Mouse (Mus musculus) forebrain, embryonic 10.5 days (tissue): ENCODE measurements around the gene F12. TPM values are rescaled to one million over a fixed set of nuclear protein-coding genes. Genes with fewer than 3 reads are reported as not detected.

Experiments used
- DNase-seq: peaks from one replicate; pipeline ENCODE4 v3.0.0-alpha.2; 2017; ENCODE audit warnings: low spot score; ENCODE audit errors: extremely low spot score
- H3K27ac ChIP-seq: fragments of 300-500 bp; sonication (generic); 2 replicates; pipeline ENCODE4 v1.5.1; 2016; ENCODE audit warnings: mild to moderate bottlenecking
- H3K27me3 ChIP-seq: fragments of 300-500 bp; sonication (generic); 2 replicates; pipeline ENCODE4 v1.6.1; 2016; ENCODE audit warnings: mild to moderate bottlenecking; ENCODE audit not compliant: poor library complexity, severe bottlenecking
- H3K36me3 ChIP-seq: fragments of 300-500 bp; sonication (generic); replicated peaks from 2 replicates; pipeline ENCODE4 v1.6.1; 2016; ENCODE audit warnings: mild to moderate bottlenecking, moderate library complexity
- H3K4me1 ChIP-seq: fragments of 300-500 bp; sonication (generic); 2 replicates; pipeline ENCODE4 v1.6.1; 2016
- H3K4me3 ChIP-seq: fragments of 300-500 bp; sonication (generic); 2 replicates; pipeline ENCODE4 v1.5.1; 2016; ENCODE audit warnings: mild to moderate bottlenecking, moderate library complexity
- H3K9me3 ChIP-seq: fragments of 300-500 bp; sonication (generic); 2 replicates; pipeline ENCODE4 v1.6.1; 2016; ENCODE audit warnings: mild to moderate bottlenecking, moderate library complexity
- WGBS: fragments of 180-500 bp; shearing (Covaris S2); methylation state at CpG from one replicate; pipeline ENCODE4 v1.1.7; 2016; 5-methylcytosine and 5-hydroxymethylcytosine counted together
- polyA plus RNA-seq: library from polyadenylated mRNA; unstranded; fragments of >200 nt; fragmentation: Nextera tagmentation; extraction: Ambion mirVana; gene quantifications from 2 replicates; pipeline ENCODE4 v1.2.1, GENCODE M21; 2016

F12 gene
- not detected in 2 replicates for polyA plus RNA-seq

GRCm38 (mm10) chr13:55426613-55427012 is at the start of gene F12:
Gene F12 (minus strand): TSS chr13:55426793.
- no peak for DNase-seq
- H3K9me3 ChIP-seq: no peaks in the 10 kb centered on the region
- WGBS: 93% methylated on average over 10 of the region's 10 CpGs
- no peak within 1 kb of the TSS for H3K4me3 ChIP-seq
- H3K4me1 ChIP-seq: peaks cover 4% of the 10 kb centered on the region
- no peak within 1 kb of the TSS for H3K27ac ChIP-seq
- no peaks in the 10 kb centered on the region for H3K36me3 ChIP-seq
- H3K27me3 ChIP-seq: peaks cover 12% of the 10 kb centered on the region

DNA sequence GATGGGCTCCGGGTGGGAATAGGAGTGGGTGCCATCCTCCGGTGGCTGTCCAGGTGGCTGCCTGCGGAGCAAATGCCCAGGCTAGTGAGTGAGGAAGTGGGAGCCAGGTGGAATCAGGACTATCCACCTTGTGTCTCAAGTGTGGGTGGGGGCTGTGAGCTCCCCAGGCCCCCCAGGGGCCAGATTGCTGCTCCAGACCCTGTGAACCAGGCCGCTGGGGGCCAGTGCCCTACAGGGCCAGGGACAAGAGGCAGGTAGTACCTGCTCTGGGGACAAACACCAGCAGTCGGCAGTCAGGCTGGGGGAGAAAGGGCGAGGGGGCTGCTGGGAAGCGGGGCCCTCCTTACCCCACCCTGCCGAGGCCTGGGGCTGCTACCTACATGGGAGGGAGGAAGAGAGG is 49.7 kb upstream of the F12 start:
- peaks cover 84% of the 10 kb centered on the region for H3K36me3 ChIP-seq
- H3K27ac ChIP-seq: no peak overlapping the region
- DNase-seq: no peak
- no peaks in the 10 kb centered on the region for H3K27me3 ChIP-seq
- H3K9me3 ChIP-seq: no peaks in the 10 kb centered on the region
- WGBS: 97% methylated on average over 8 of the region's 8 CpGs
- peaks cover 55% of the 10 kb centered on the region for H3K4me1 ChIP-seq
- no peak overlapping the region for H3K4me3 ChIP-seq

- no peaks in the 10 kb centered on the region for H3K9me3 ChIP-seq
- H3K36me3 ChIP-seq: peaks cover 79% of the 10 kb centered on the region
- peaks cover 60% of the 10 kb centered on the region for H3K4me1 ChIP-seq
- DNase-seq: no peak
- H3K27me3 ChIP-seq: no peaks in the 10 kb centered on the region
- no peak overlapping the region for H3K4me3 ChIP-seq
- H3K27ac ChIP-seq: no peak overlapping the region
- WGBS: 89% methylated on average over 5 of the region's 5 CpGs
Measured at GRCm38 (mm10) chr13:55475750-55476149, 49.2 kb upstream of the F12 start.

GRCm38 (mm10) chr13:55474621-55475069 is 48.1 kb upstream of the F12 start:
- Histone ChIP-seq H3K4me1 (peaks cover 71% of the 10 kb centered on the region), H3K27ac (peak overlapping the region; percentile 70), H3K27me3 (0 out of 2 replicates have a peak, but pooled peaks cover 9% of the 10 kb centered on the region), H3K36me3 (peaks cover 68% of the 10 kb centered on the region), H3K9me3 (no peaks in the 10 kb centered on the region), H3K4me3 (peak overlapping the region; percentile 21; the same call in 1 of the 2 replicates)
- DNase-seq: peak; percentile 66
- WGBS: 51% methylated on average over 5 of the region's 5 CpGs

- Histone ChIP-seq H3K36me3 (peaks cover 61% of the 10 kb centered on the region), H3K4me3 (peak overlapping the region; percentile 11; the same call in 1 of the 2 replicates), H3K27ac (peak overlapping the region; percentile 49; the same call in 1 of the 2 replicates), H3K27me3 (0 out of 2 replicates have a peak, but pooled peaks cover 14% of the 10 kb centered on the region), H3K4me1 (peaks cover 77% of the 10 kb centered on the region), H3K9me3 (no peaks in the 10 kb centered on the region)
- no peak for DNase-seq
- WGBS: 68% methylated on average over 11 of the region's 11 CpGs
Measured at GRCm38 (mm10) chr13:55473961-55474360, 47.4 kb upstream of the F12 start.

DNA sequence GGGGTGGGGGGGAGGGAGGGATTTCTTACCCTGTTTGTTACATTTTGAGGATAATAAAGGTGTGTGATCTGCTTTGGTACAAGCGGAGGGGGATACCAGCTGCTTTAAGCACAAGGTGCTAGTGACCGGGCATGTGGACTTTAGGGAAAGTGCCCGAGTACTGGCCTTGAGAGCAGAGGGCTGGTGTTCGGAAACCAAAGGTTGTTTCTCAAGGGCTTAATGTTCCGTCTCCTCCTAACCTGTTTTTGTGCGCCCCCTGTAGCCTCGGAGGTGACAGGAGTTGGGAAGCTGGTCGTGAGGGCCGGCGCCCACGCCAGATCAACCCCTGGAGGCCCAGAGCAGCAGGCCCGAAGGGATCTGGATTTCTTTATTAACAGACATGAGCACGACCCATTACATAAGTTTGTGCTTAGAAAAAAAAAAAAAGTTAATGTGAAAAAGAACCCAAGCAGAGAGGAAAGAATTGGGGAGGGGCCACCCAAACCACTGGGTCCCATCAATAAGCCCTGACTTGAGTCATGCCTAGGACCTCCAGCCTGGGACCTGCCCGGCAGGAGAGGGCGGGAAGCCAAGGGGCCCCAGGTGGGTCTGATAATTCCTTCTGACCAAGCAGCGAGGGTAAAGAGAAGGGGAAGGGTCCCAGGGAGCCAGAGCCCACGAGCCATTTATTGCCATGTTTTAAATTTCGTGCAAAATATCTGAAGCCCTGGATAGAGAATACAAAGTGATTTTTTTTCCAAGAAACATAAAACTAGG is 46.7 kb upstream of the F12 start:
- H3K27ac ChIP-seq: peak overlapping the region; percentile 88
- H3K4me3 ChIP-seq: peak overlapping the region; percentile 77
- 20% methylated on average over 18 of the region's 18 CpGs for WGBS
- peak; percentile 50 for DNase-seq
- peaks cover 85% of the 10 kb centered on the region for H3K4me1 ChIP-seq
- H3K9me3 ChIP-seq: no peaks in the 10 kb centered on the region
- peaks cover 54% of the 10 kb centered on the region for H3K36me3 ChIP-seq
- H3K27me3 ChIP-seq: 0 out of 2 replicates have a peak, but pooled peaks cover 14% of the 10 kb centered on the region

- Histone ChIP-seq H3K9me3 (no peaks in the 10 kb centered on the region), H3K4me1 (peaks cover 93% of the 10 kb centered on the region), H3K27ac (peak overlapping the region; percentile 88), H3K27me3 (0 out of 2 replicates have a peak, but pooled peaks cover 14% of the 10 kb centered on the region), H3K4me3 (peak overlapping the region; percentile 77), H3K36me3 (peaks cover 45% of the 10 kb centered on the region)
- WGBS: under 1% methylated on average over 103 of the region's 103 CpGs
- DNase-seq: peak; percentile 73
Measured at GRCm38 (mm10) chr13:55472132-55473022, 45.8 kb upstream of the F12 start.

DNA sequence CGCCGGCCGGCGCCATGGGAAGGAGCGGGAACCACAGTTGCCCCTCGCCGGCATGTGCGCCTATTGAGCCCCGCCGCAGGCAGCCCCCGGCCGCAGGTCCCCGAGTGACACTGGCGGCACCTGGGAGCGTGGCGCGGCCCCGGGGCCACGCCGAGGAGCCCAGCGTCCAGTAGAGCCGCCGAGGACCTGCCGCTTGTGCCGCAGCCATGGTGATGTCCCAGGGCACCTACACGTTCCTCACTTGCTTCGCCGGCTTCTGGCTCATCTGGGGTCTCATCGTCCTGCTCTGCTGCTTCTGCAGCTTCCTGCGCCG is 45.2 kb upstream of the F12 start:
- no peaks in the 10 kb centered on the region for H3K9me3 ChIP-seq
- peak overlapping the region; percentile 77 for H3K4me3 ChIP-seq
- H3K27me3 ChIP-seq: 0 out of 2 replicates have a peak, but pooled peaks cover 14% of the 10 kb centered on the region
- WGBS: under 1% methylated on average over 31 of the region's 31 CpGs
- H3K36me3 ChIP-seq: peaks cover 39% of the 10 kb centered on the region
- H3K27ac ChIP-seq: peak overlapping the region; percentile 88
- peaks cover 99% of the 10 kb centered on the region for H3K4me1 ChIP-seq
- no peak for DNase-seq

DNA sequence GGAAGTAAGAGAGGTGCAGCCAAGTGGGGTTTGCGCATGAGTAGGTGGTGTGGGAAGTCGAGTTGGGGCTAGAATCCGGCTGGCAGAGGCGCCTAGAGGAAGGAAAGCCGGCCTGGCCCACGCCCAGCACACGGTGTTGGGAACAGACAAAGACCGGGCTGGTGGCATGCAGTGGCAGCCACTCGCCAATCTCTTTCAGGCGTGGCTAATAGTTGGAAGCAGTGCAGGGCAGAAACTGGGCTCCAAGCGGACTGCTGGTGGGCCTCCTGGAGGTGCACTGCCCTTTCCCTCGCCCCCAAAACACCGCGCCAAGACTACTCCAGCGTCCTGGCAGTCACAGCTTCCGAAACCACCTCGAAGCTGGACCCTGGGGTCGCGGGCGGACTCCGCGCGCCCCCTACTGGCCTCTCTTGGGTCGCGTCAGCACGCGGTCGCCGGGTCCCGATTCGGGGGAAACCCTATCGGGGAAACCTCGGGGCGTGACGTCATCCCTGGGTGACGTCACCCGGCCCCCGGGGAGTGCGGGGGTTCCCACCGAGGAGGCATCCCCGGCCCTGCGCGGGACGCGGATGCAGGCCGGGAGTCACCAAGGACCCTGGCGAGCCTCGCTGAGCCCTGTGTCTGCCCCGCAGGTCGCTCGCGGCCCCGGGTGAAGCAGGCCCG is 44.7 kb upstream of the F12 start:
- DNase-seq: peak; percentile 94
- peaks cover 35% of the 10 kb centered on the region for H3K36me3 ChIP-seq
- H3K4me1 ChIP-seq: peaks cover 100% of the 10 kb centered on the region
- WGBS: 1% methylated on average over 54 of the region's 54 CpGs
- 0 out of 2 replicates have a peak, but pooled peaks cover 14% of the 10 kb centered on the region for H3K27me3 ChIP-seq
- peak overlapping the region; percentile 77 for H3K4me3 ChIP-seq
- H3K9me3 ChIP-seq: no peaks in the 10 kb centered on the region
- peak overlapping the region; percentile 88 for H3K27ac ChIP-seq

- H3K4me3 ChIP-seq: peak overlapping the region; percentile 77; the same call in 1 of the 2 replicates
- 48% methylated on average over 9 of the region's 9 CpGs for WGBS
- H3K27ac ChIP-seq: peak overlapping the region; percentile 88
- 0 out of 2 replicates have a peak, but pooled peaks cover 14% of the 10 kb centered on the region for H3K27me3 ChIP-seq
- DNase-seq: no peak
- H3K9me3 ChIP-seq: no peaks in the 10 kb centered on the region
- H3K4me1 ChIP-seq: peaks cover 100% of the 10 kb centered on the region
- H3K36me3 ChIP-seq: peaks cover 25% of the 10 kb centered on the region
Measured at GRCm38 (mm10) chr13:55470372-55470771, 43.8 kb upstream of the F12 start.

DNA sequence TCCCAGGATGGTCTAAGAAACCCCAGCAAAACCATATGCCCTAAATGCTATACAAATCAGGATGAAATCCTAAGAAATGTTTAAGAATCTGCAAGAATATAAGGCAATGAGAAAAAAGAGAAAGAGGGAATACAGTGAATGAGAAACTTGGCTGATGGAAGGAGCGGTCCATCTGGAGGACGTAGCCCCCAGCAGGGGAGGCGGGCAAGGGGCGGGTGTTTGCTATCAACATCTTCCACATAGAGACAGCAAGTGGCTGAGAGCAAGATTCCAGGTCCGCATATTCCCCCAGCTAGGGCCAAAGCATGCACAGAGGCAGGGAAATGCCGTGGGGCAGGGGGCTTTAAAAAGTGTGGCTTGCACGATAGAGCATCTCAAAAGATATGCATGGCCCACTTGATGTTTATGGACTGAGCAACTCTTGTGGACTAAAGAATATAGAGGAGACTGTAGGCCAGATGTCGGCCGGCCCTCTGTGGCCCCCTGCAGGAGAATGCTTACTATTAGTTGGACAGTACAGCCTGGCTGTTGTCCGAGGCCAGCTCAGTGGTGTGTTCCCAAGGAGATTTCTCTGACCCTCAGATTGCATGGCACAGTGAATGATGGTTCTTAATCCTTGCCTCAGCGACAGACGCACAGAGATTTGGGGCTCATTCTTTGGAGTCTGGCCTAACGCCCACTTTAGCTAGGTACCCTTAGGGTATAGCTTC is 42.4 kb upstream of the F12 start:
- Histone ChIP-seq H3K4me3 (no peak overlapping the region), H3K4me1 (peaks cover 100% of the 10 kb centered on the region), H3K9me3 (no peaks in the 10 kb centered on the region), H3K36me3 (peaks cover 12% of the 10 kb centered on the region), H3K27me3 (0 out of 2 replicates have a peak, but pooled peaks cover 14% of the 10 kb centered on the region), H3K27ac (peak overlapping the region; percentile 16; the same call in 1 of the 2 replicates)
- WGBS: 52% methylated on average over 13 of the region's 13 CpGs
- no peak for DNase-seq
